Mouse (Mus musculus) cerebellum, postnatal 36 days (tissue): ENCODE data around the gene Hdac10.

Experiments
- DNase-seq, 2 experiments: peaks; one replicate each; pipeline ENCODE4 v3.0.0; 2021 to 2022; ENCODE audit warnings: mixed read lengths in 2 of 2

Gene Hdac10

GRCm38 (mm10) chr15:89147895-89148294, 19.4 kb upstream of the Hdac10 start:
- no peak for DNase-seq

- DNase-seq = no peak
These were observed 19.0 kb upstream of the Hdac10 start for GRCm38 (mm10) chr15:89147456-89147855.

- DNase-seq = peak; percentile 48 to 67
These were observed 18.5 kb upstream of the Hdac10 start for GRCm38 (mm10) chr15:89147024-89147423.

DNA sequence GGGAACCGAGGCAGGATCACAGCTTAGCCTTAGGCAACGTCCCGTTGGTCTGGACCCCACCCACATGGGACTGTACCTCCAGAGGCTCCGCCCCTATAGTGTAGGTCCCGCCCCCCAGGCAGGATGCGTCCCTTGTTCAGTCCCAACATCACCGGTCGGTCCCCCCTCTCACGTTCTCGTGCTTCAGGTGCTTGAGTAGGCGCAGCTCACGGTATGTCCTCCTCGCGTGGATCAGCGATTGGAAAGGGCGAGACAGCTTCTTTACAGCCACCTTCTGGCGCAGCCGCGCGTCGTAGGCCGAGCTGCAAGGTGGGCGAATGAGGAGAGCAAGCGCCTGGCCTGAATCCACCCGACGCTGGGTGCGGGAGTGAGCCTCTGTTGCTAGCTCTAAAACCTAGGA, 18.0 kb upstream of the Hdac10 start:
- DNase-seq = peak; percentile 72 to 81

DNA sequence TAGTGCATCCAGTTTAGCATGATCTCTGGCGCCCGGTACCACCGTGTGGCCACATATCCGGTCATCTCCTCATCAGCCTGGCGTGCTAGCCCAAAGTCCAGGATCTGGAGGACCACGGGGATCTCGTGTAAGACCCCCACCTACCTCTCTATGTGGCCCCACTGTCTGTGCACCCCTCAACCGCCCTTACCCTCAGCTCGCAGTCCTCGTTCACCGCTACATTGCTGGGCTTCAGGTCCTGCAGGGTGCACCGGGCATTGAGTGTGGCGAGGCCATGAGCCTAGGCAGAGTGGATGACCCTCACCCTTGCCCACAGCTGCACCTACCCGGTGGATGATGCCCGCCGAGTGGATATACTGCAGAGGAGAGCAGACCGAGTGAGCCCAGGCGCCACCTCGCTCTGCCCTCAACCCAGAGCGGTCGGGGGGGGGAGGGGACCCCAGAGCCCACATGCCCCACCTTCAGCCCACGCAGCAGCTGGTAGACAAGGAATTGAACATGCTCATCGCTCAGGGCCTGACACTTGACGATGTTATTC, 17.4 kb upstream of the Hdac10 start:
- DNase-seq = no peak

DNA sequence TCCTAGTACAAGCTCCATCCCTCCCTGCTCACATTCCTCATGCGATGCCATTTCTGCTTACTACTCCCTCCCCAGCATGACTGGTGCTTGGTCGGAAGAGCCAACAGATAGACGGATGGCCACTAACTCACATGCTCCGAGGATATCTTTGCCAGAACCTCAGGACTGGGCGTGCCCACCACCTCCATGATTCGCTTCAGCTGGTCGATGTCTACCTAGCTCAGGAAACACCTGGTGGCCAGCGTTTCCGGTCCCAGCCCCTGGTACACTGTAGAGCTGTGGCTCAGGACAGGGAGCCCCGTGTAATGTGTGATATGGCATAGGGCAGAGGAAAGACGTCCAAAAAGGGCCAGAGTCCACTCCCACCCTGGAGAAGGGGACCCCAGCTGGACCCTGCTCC, 16.5 kb upstream of the Hdac10 start:
- DNase-seq = no peak

GRCm38 (mm10) chr15:89143134-89143533, 14.6 kb upstream of the Hdac10 start:
- DNase-seq = no peak

GRCm38 (mm10) chr15:89141905-89142304, 13.4 kb upstream of the Hdac10 start:
- DNase-seq = no peak

GRCm38 (mm10) chr15:89141443-89141842, 12.9 kb upstream of the Hdac10 start:
- no peak for DNase-seq

- peak; percentile 68 to 75 for DNase-seq
These were observed 12.3 kb upstream of the Hdac10 start, which contains the start of gene Mapk12 for GRCm38 (mm10) chr15:89140659-89141252. Gene Mapk12, minus strand, starts transcription at chr15:89140703.

DNA sequence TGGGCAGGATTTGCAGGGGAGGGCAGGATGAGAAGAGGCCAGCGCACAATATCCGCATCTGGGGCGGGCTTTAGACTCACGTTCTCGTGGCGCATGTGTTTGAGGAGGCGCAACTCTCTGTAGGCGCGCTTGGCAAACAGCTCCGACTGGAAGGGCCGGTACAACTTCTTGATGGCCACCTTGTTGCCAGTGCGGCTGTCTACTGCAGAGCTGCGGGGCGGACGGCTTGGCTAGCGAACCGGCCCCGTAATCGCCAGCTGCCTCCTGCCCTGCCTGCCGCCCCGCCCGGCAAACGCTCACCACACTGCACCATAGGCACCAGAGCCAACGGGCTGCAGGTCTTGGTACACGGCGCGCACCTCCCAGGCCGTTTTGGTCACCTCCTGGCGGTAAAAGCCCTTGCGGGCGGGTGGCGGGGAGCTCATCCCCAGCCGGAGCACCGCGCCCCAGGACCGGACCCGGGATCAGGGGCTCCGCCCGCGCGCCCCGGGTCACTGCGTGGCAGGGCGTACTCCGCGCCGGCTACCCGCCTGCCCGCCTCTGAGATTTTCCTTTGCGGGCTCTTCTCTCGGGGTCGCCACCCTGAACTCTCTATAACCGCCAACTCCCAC, 11.7 kb upstream of the Hdac10 start:
- DNase-seq = peak; percentile 76 to 77

- no peak for DNase-seq
These were observed 10.0 kb upstream of the Hdac10 start for GRCm38 (mm10) chr15:89138531-89138930.

DNA sequence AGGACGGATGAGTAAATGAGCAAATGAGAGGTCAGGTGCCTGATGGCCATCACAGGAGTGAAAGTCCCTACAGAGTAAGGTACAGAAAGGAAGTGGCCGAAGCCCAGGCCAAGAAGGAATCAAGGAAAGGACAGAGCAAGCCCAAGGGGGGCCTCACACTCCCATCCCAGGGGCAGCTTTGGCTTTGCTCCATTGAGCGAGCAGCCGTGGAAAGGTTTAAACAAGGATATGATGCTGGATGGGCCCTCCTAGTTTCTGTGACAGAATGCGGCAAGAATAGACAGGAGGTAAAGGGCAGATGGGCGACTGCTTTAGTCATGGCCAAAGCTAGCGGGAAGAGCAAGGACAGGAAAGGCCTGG, 9.5 kb upstream of the Hdac10 start:
- DNase-seq = peak; percentile 40 to 56

DNA sequence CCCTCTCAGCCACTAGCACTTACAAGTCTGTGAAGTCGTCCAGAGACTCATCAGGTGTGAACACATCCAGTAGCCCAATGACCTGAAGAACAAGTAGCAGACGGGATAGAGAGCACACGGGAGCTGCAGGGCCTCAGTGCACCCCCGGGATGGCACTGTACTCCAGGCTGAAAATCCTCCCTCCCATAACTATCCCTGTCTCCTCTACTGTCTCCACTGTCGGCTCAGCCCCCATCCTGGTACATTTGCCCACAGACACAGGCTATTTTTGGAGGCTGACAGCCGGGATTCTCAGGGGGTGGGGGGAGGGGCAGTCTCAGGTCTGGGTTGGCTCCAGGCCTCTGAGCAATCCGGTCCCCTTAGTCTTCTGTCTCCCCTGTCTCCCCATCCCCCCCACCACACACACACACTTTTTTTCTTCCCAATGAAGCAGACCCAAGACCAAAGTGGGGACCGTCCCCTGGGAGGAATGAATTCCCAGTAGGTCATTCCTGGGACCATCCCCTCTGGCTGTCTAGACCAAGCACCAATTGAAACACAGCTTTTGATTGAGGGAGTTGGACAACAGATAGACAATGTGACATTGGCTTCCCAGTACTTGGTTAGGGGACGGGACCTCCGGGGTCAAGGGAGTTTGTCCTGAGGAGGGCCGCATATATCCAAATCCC, 9.0 kb upstream of the Hdac10 start:
- DNase-seq = peak in 1 of 2 experiments; percentile 38

- DNase-seq = peak in 1 of 2 experiments; percentile 1
These were observed 8.1 kb upstream of the Hdac10 start for GRCm38 (mm10) chr15:89136461-89137155.

DNA sequence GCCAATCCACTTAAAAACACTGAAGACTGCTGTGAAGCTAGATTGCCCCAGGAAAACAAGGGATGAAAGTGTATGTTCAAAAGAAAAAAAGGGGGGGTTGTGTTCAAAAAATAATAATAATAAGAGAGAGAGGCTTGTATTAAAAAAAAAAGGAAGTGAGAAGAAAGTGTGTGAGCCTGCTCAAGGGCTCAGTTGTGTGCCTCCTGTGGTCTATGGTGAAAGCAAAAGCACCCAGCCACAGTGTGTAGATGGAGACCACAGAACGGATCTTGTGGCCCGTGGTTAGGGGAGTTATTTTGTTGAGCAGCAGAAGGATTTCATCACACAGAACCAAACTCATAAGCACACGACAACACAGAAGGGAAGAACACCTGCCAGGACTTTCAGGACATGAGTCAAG, 2.8 kb upstream of the Hdac10 start:
- DNase-seq = no peak

- peak in 1 of 2 experiments; percentile 2 for DNase-seq
These were observed 1.7 kb upstream of the Hdac10 start for GRCm38 (mm10) chr15:89130245-89130644.

GRCm38 (mm10) chr15:89127364-89127940, 1.0 kb downstream of the Hdac10 start:
- DNase-seq = no peak

- no peak for DNase-seq
These were observed 1.9 kb downstream of the Hdac10 start for GRCm38 (mm10) chr15:89126622-89127021.

DNA sequence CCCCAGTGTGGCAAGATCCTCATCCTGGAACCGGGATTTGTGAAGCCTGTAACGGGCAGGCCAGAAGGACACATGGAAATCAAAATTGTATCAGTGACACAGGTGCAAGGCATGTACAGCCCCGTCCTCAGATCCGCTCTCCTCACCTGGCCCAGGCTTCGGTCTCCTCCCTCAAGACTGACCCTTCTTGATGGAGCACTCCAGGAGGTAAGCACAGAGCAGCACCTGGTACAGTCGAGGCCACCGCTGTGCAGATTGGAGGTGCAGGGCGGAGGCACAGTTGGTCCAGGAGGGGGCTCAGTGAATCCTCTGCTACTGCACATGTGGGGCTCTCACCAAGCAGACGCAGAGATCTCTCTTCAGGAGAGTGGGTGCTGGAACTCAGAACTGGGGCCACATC, 3.1 kb downstream of the Hdac10 start:
- DNase-seq = no peak

DNA sequence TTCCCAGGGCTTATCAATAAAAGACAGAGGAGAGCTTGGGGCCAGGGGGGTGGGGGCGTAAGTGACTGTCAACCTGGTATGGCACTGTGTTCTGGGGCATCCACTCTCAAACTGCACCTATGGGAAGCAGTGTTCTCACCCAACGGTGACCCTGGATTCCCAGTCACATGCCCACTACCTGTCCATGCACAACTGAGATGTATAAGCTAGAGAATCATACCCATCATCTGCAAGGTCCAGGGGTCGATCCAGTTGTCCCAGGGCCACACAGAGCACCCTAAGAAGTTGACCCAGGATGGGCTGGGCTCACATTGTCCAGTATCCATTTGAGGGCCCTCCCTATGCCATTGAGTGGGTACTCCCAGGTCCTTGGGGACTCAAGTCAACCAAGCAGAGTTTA, 4.2 kb downstream of the Hdac10 start:
- no peak for DNase-seq

DNA sequence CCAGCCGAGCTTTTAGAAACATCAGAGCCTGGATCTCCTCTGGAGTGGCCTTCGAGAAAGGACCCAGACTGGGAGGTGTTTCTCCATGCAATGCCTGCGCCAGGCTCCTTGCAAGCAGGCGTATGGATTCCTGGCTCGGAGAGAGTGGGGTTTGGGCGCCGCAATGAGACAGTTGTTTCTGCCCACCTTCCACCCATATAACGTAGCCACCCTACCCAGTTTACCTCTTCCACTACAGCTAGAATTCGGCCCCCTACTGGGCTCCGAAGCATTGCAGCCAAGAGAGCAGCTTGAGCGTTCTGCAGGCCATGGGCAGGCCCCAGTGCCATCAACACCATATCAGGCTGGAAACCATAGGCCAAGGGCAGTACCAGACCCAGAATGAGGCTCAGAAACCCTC, 4.9 kb downstream of the Hdac10 start:
- DNase-seq = peak; percentile 58 to 65
